Mouse (Mus musculus) right cerebral cortex, postnatal 25 days (tissue): ENCODE data around the gene Olfr777.
"Not testable (repeated sequence)": the region's sequence is repeated elsewhere in the genome, so short reads cannot be mapped to it uniquely, and the experiment has no call there.

Experiments
- DNase-seq: peaks from one replicate; pipeline ENCODE4 v3.0.0; 2022

Olfr777 gene

GRCm38 (mm10) chr10:129271081-129271535, at the start of gene Olfr777:
TSS of gene Olfr777 (minus strand) at chr10:129271485.
- DNase-seq, result no peak

GRCm38 (mm10) chr10:129317817-129318216, 46.5 kb upstream of the Olfr777 start, which contains the start of gene Olfr780:
TSS of gene Olfr780 (plus strand) at chr10:129318117.
- no peak for DNase-seq

GRCm38 (mm10) chr10:129313521-129313920, 42.2 kb upstream of the Olfr777 start:
- DNase-seq, result not testable (repeated sequence)

- not testable (repeated sequence) for DNase-seq
Measured at GRCm38 (mm10) chr10:129312973-129313372, 41.7 kb upstream of the Olfr777 start.

- no peak for DNase-seq
Measured at GRCm38 (mm10) chr10:129258827-129259226, 12.5 kb downstream of the Olfr777 start, which contains the start of gene Olfr776. TSS of gene Olfr776 (plus strand) at chr10:129259127.

- no peak for DNase-seq
Measured at GRCm38 (mm10) chr10:129248112-129248511, 23.2 kb downstream of the Olfr777 start, which contains the start of gene Olfr775. TSS of gene Olfr775 (plus strand) at chr10:129248412.

DNA sequence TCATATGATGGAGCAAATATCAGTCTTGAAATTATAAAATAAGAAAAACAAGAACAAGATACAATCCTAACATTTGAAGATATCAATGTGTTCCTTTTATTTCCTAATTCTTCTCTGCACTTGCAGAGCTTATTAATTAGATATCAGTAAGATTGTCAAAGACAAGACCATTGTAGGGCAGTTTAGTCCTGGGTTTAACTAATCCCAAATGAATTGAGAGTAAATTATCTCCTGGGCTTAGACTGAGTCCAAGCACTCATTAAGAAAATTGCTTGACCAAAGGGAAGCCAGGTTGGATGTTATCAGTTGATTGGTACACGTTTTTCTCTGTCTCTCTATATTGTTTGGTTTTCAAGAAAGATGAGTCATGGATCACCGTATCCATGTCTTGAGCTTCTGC, 35.4 kb downstream of the Olfr777 start, which contains the start of gene Olfr774:
Gene Olfr774 (plus strand): TSS at position 301 of the 400 bp plus-strand sequence.
- DNase-seq, result no peak

DNA sequence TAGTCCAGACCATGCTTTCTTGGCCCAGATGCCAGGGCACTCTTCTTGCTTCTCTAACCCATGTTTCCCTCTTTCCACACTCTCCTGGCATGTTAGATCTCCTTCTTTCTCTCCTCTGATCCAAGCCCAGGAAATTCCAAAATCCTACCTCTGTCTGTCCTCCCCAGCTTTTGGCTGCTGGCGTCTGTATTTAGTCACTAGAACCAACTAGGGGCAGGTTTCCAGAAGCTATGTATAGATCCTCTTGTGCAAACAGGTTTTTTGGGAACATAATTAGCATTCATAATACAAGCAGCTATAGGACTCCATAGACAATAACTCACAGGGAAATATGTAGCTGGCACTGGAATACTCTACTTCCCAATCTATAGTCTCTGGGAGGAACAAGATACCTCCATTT, 40.5 kb downstream of the Olfr777 start:
- DNase-seq, result no peak
